ENCODE assay signal across 31 mouse cellular contexts in the genomic region with DNA sequence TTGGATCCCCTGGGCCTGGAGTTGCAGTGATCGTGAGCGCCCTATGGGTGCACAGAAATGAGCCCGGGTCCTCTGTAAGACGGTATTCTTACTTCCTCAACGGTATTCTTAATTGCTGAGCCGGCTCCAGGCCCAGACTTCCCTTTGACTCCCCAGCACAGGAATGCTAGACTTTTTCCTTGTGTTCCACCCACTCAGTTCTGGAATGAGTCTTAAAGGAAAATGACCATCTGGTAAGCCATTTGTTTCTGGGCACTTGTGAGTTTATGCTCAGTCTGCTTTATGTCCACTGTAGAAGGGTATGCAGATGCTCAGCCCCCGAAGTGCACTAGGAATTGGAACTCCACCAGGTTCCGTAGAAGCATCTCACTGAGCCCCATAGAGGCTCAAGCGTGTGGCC. TPM values are rescaled to one million over a fixed set of nuclear protein-coding genes. Genes with fewer than 3 reads are reported as not detected.
DNase-seq lines count a peak whose midpoint lies in the region; ATAC-seq and TF ChIP-seq lines count a peak whose summit lies in the region.
"Had no signal": no experiment of that assay in that cellular context is flagged by ENCODE, and none has a peak within 500 bp of the region (broad histone marks: within the 10 kb centered on the region; RNA-seq: fewer than 3 reads in every experiment).

No protein-coding gene starts in this region.

- H3K4me2 ChIP-seq in stomach, postnatal 0 days (replicated peaks; ENCODE audit: low read depth), result no peak overlapping the region
- H3K4me2 ChIP-seq: embryonic facial prominence, embryonic 12.5 days; heart, embryonic 12.5 days; hindbrain, embryonic 13.5 days; liver, embryonic 15.5 days; lung, embryonic 15.5 days; midbrain, embryonic 15.5 days had no signal

- no peak overlapping the region for H3K27ac ChIP-seq in stomach, postnatal 0 days (replicated peaks)
- H3K27ac ChIP-seq: embryonic facial prominence, embryonic 12.5 days; gastrocnemius, adult 2 months; hindbrain, embryonic 13.5 days; liver, embryonic 15.5 days; lung, embryonic 15.5 days; midbrain, embryonic 10.5 days; midbrain, embryonic 15.5 days had no signal

- no peak overlapping the region for H3K9ac ChIP-seq in stomach, postnatal 0 days (ENCODE audit: low read length)
- H3K9ac ChIP-seq: embryonic facial prominence, embryonic 12.5 days; heart, embryonic 12.5 days; hindbrain, embryonic 13.5 days; liver, embryonic 15.5 days; lung, embryonic 15.5 days; midbrain, embryonic 15.5 days had no signal

- intact Hi-C loops in left cerebral cortex, postnatal 10 days (cut with DNase I), result no loop called here
- intact Hi-C loops in left cerebral cortex, postnatal 36 days (cut with DNase I), result no loop called here

- no peaks in the 10 kb centered on the region for H3K4me1 ChIP-seq in stomach, postnatal 0 days (replicated peaks; ENCODE audit: control insufficient read depth, insufficient read depth)

- H3K27me3 ChIP-seq in stomach, postnatal 0 days (ENCODE audit: control insufficient read depth, insufficient read depth, low read length), result peaks cover 6% of the 10 kb centered on the region; the same call in 1 of the 2 replicates

- WGBS in stomach, postnatal 0 days, result 66% methylated on average over 9 of the region's 9 CpGs

- no peak overlapping the region for H3K4me3 ChIP-seq in stomach, postnatal 0 days (ENCODE audit: low read depth, low read length)
- H3K4me3 ChIP-seq: embryonic facial prominence, embryonic 12.5 days; gastrocnemius, adult 2 months; heart, embryonic 12.5 days; hindbrain, embryonic 13.5 days; liver, embryonic 15.5 days; lung, embryonic 15.5 days; midbrain, embryonic 10.5 days; midbrain, embryonic 15.5 days had no signal

- H3K36me3 ChIP-seq in stomach, postnatal 0 days (ENCODE audit: control insufficient read depth, insufficient read depth, low read length), result no peaks in the 10 kb centered on the region
- H3K36me3 ChIP-seq: embryonic facial prominence, embryonic 12.5 days; heart, embryonic 12.5 days; hindbrain, embryonic 13.5 days; liver, embryonic 15.5 days; lung, embryonic 15.5 days; midbrain, embryonic 10.5 days; midbrain, embryonic 15.5 days had no signal

- no peak for ATAC-seq in stomach, postnatal 0 days (ENCODE audit: low FRiP score, low TSS enrichment)
- ATAC-seq: forebrain, embryonic 14.5 days; intestine, embryonic 16.5 days; midbrain, embryonic 15.5 days; Patski had no signal

- no peak for TF ChIP-seq EP300 in stomach, postnatal 0 days (optimal IDR thresholded peaks at IDR 0.05)

- no peak for TF ChIP-seq CTCF in stomach, postnatal 0 days (IDR thresholded peaks at IDR 0.05; ENCODE audit: low read depth)

- peak; percentile 21 to 64 for DNase-seq in frontal cortex, postnatal 36 days (ENCODE audit: low spot score in 2 of 2)
- no peak for DNase-seq in frontal cortex, postnatal 14 days (ENCODE audit: low spot score in 2 of 2)
- peak; percentile 27 to 42 for DNase-seq in left cerebral cortex, adult 18-20 months (ENCODE audit: low spot score in 2 of 2)
- no peak for DNase-seq in left cerebral cortex, postnatal 10 days (ENCODE audit: extremely low spot score in 1 of 2, low spot score in 2 of 2)
- peak; percentile 41 to 50 for DNase-seq in left cerebral cortex, postnatal 36 days (ENCODE audit: low spot score in 2 of 2)
- peak; percentile 19 for DNase-seq in right cerebral cortex, postnatal 25 days
- no peak for DNase-seq in stomach, postnatal 0 days (ENCODE audit: low spot score)
- DNase-seq: adrenal gland, postnatal 10 days; cerebellum, adult 11 months; cerebellum, adult 9-10 months; embryo, embryonic 11 days; gastrocnemius, adult 2 months; gastrocnemius, postnatal 36 days; heart, adult 18-20 months; heart, postnatal 4 days; kidney, adult 8-10 months; kidney, postnatal 14 days; liver had no signal

- H3K9me3 ChIP-seq in stomach, postnatal 0 days (ENCODE audit: control insufficient read depth, low read length), result no peaks in the 10 kb centered on the region
- H3K9me3 ChIP-seq: embryonic facial prominence, embryonic 12.5 days; heart, embryonic 12.5 days; hindbrain, embryonic 13.5 days; liver, embryonic 15.5 days; lung, embryonic 15.5 days; midbrain, embryonic 10.5 days; midbrain, embryonic 15.5 days had no signal

RNA-seq across cellular contexts. Expression of a gene that starts 4.3 kb away (rescaled TPM):
- total RNA-seq in left cerebral cortex, adult 18-20 months (2021), result 100 to 1,000 TPM in 1 of 2 experiments, 10 to 100 TPM in 1; 87.1 to 143 TPM
- 10 to 100 TPM; 30.5 to 33.5 TPM for total RNA-seq in left cerebral cortex, postnatal 10 days (2021)
- 100 to 1,000 TPM; 101 to 102 TPM for total RNA-seq in left cerebral cortex, postnatal 36 days (2021)
- 4.6 and 5.1 TPM in 2 replicates for polyA plus RNA-seq in stomach, postnatal 0 days (2015; fragmentation: Nextera tagmentation; extraction: Ambion mirVana)
- total RNA-seq: gastrocnemius, adult 2 months; gastrocnemius, postnatal 36 days; megakaryocyte progenitor cell, adult 5-6 weeks; MEL had no signal
- polyA plus RNA-seq: heart, postnatal 0 days; Patski had no signal

Comparison
In these comparisons a context has a peak if more than half of its experiments do, and no peak if none do; other contexts are left out.
1. DNase-seq: peak in frontal cortex, postnatal 36 days (2 of 2), left cerebral cortex, adult 18-20 months (2 of 2), left cerebral cortex, postnatal 36 days (2 of 2) and right cerebral cortex, postnatal 25 days (single experiment); none in frontal cortex, postnatal 14 days (0 of 2), left cerebral cortex, postnatal 10 days (0 of 2) and stomach, postnatal 0 days (single experiment).